Mouse (Mus musculus) liver, embryonic 14.5 days (tissue): ENCODE measurements around the gene Tusc2.

Source experiments
- CTCF ChIP-seq: IDR thresholded peaks from 2 replicates; pipeline ENCODE4 v1.5.1; 2016; ENCODE audit warnings: antibody characterized with exemption, low read depth, control low read depth
- EP300 ChIP-seq: IDR thresholded peaks from 2 replicates; pipeline ENCODE4 v1.6.1; 2016; ENCODE audit warnings: antibody characterized with exemption, low read depth

DNA sequence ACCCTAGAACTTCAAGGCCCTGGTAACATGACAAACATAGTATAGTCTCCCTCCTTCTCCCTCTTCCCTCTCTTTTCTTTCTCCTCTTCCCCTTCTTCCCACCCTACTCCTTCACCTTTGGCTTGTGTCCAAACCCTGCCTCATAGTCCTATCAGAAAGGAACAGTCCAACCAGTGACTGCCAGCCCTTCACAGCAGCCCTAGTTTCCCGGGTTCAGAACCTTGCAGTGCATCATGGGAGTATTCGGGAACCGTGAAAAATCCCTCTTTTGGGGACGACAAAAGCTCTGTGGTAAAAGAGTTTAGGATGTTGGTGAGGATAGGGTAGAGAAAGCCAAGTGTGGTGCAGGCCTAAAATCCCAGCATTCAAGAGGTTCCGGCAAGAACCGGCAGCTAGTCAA is 42.7 kb upstream of the Tusc2 start:
- TF ChIP-seq EP300: no peak
- TF ChIP-seq CTCF: no peak
